Mouse (Mus musculus) intestine, postnatal 0 days (tissue): Measurements from ENCODE around the gene Scrt2. TPM values are rescaled to one million over a fixed set of nuclear protein-coding genes. Genes with fewer than 3 reads are reported as not detected.

ENCODE experiments used
- ATAC-seq: fragments of 200-750 bp; cut with Nextera tagmentation; 2 replicates; pipeline ENCODE4 v1.8.0; 2017; ENCODE audit warnings: mild to moderate bottlenecking, moderate TSS enrichment, moderate library complexity
- H3K27ac ChIP-seq: fragments of 300-500 bp; sonication (generic); 2 replicates; pipeline ENCODE4 v1.5.1; 2014; ENCODE audit warnings: mild to moderate bottlenecking, low read depth, low read length, moderate library complexity
- H3K27me3 ChIP-seq: fragments of 300-500 bp; sonication (generic); replicated peaks from 2 replicates; pipeline ENCODE4 v1.6.1; 2014; ENCODE audit warnings: low read length, mixed read lengths; ENCODE audit not compliant: control insufficient read depth, insufficient read depth
- H3K36me3 ChIP-seq: fragments of 300-500 bp; sonication (generic); 2 replicates; pipeline ENCODE4 v1.6.1; 2014; ENCODE audit warnings: mild to moderate bottlenecking, moderate library complexity; ENCODE audit not compliant: control insufficient read depth, insufficient read depth
- H3K4me1 ChIP-seq: fragments of 300-500 bp; sonication (generic); replicated peaks from 2 replicates; pipeline ENCODE4 v1.6.1; 2014; ENCODE audit warnings: antibody characterized with exemption, low read length, mixed read lengths; ENCODE audit not compliant: control insufficient read depth, insufficient read depth
- H3K4me2 ChIP-seq: fragments of 300-500 bp; sonication (generic); replicated peaks from 2 replicates; pipeline ENCODE4 v1.6.1; 2014; ENCODE audit warnings: low read depth, mild to moderate bottlenecking, moderate library complexity
- H3K4me3 ChIP-seq: fragments of 300-500 bp; sonication (generic); 2 replicates; pipeline ENCODE4 v1.5.1; 2014; ENCODE audit warnings: low read depth, low read length
- H3K9ac ChIP-seq: fragments of 300-500 bp; sonication (generic); 2 replicates; pipeline ENCODE4 v1.6.1; 2014; ENCODE audit warnings: mild to moderate bottlenecking, low read depth, low read length
- H3K9me3 ChIP-seq: fragments of 300-500 bp; sonication (generic); 2 replicates; pipeline ENCODE4 v1.6.1; 2016; ENCODE audit warnings: mixed run types; ENCODE audit not compliant: control insufficient read depth
- CTCF ChIP-seq: sonication (generic); IDR thresholded peaks from 2 replicates; pipeline ENCODE4 v1.5.1; 2016; ENCODE audit warnings: low read depth, mild to moderate bottlenecking, control low read depth, antibody characterized with exemption, moderate library complexity
- WGBS: fragments of 180-500 bp; shearing (Covaris S2); extraction: QIAGEN DNeasy Blood & Tissue Kit; methylation state at CpG from one replicate; pipeline ENCODE4 v1.1.7; 2014; 5-methylcytosine and 5-hydroxymethylcytosine counted together
- polyA plus RNA-seq: library from polyadenylated mRNA; unstranded; fragments of >200 nt; fragmentation: Nextera tagmentation; extraction: Ambion mirVana; gene quantifications from 2 replicates; pipeline ENCODE4 v1.2.1, GENCODE M21; 2015

Scrt2 gene
- polyA plus RNA-seq, 1 experiment from 2014 or later = not detected

GRCm38 (mm10) chr2:152081641-152082448, 516 bp downstream of the Scrt2 start:
- peak overlapping the region; percentile 62 for H3K4me2 ChIP-seq
- no peak overlapping the region for H3K27ac ChIP-seq
- no peaks in the 10 kb centered on the region for H3K36me3 ChIP-seq
- H3K9ac ChIP-seq = no peak overlapping the region
- WGBS = under 1% methylated on average over 75 of the region's 81 CpGs
- TF ChIP-seq CTCF = no peak
- peak overlapping the region; percentile 28 for H3K4me3 ChIP-seq
- H3K4me1 ChIP-seq = no peaks in the 10 kb centered on the region
- ATAC-seq = peak; percentile 74
- H3K27me3 ChIP-seq = peaks cover 49% of the 10 kb centered on the region
- no peaks in the 10 kb centered on the region for H3K9me3 ChIP-seq

- Histone ChIP-seq H3K36me3 (no peaks in the 10 kb centered on the region), H3K27ac (no peak overlapping the region), H3K9me3 (no peaks in the 10 kb centered on the region), H3K4me3 (no peak overlapping the region), H3K4me2 (peak overlapping the region; percentile 62; the same call in 1 of the 2 replicates), H3K9ac (no peak overlapping the region), H3K4me1 (no peaks in the 10 kb centered on the region), H3K27me3 (peaks cover 49% of the 10 kb centered on the region)
- ATAC-seq = no peak
- TF ChIP-seq CTCF = no peak
- WGBS = 22% methylated on average over 7 of the region's 7 CpGs
Observed at GRCm38 (mm10) chr2:152082456-152083285, 1.3 kb downstream of the Scrt2 start.

- H3K9me3 ChIP-seq = no peaks in the 10 kb centered on the region
- TF ChIP-seq CTCF = no peak
- 63% methylated on average over 4 of the region's 4 CpGs for WGBS
- no peak overlapping the region for H3K9ac ChIP-seq
- H3K27me3 ChIP-seq = peaks cover 43% of the 10 kb centered on the region
- no peaks in the 10 kb centered on the region for H3K4me1 ChIP-seq
- no peak overlapping the region for H3K4me3 ChIP-seq
- no peak for ATAC-seq
- no peak overlapping the region for H3K27ac ChIP-seq
- H3K4me2 ChIP-seq = no peak overlapping the region
- H3K36me3 ChIP-seq = no peaks in the 10 kb centered on the region
Observed at GRCm38 (mm10) chr2:152083411-152083810, 2.1 kb downstream of the Scrt2 start.

GRCm38 (mm10) chr2:152084298-152084697, 3.0 kb downstream of the Scrt2 start:
- WGBS = 50% methylated on average over 6 of the region's 6 CpGs

GRCm38 (mm10) chr2:152085414-152085813, 4.1 kb downstream of the Scrt2 start:
- Histone ChIP-seq H3K4me2 (no peak overlapping the region), H3K4me1 (no peaks in the 10 kb centered on the region), H3K4me3 (no peak overlapping the region), H3K27me3 (peaks cover 36% of the 10 kb centered on the region), H3K36me3 (no peaks in the 10 kb centered on the region), H3K27ac (no peak overlapping the region), H3K9me3 (no peaks in the 10 kb centered on the region), H3K9ac (no peak overlapping the region)
- ATAC-seq = no peak
- whole genome bisulfite sequencing = 72% methylated on average over 6 of the region's 6 CpGs
- no peak for TF ChIP-seq CTCF

More at GRCm38 (mm10) chr2:152084298-152084697, 3.0 kb downstream of the Scrt2 start:
- H3K4me2 ChIP-seq = no peak overlapping the region
- no peak for ATAC-seq
- H3K9me3 ChIP-seq = no peaks in the 10 kb centered on the region
- H3K4me3 ChIP-seq = no peak overlapping the region
- no peak for TF ChIP-seq CTCF
- no peaks in the 10 kb centered on the region for H3K4me1 ChIP-seq
- peaks cover 41% of the 10 kb centered on the region for H3K27me3 ChIP-seq
- H3K9ac ChIP-seq = no peak overlapping the region
- H3K36me3 ChIP-seq = no peaks in the 10 kb centered on the region
- H3K27ac ChIP-seq = no peak overlapping the region

GRCm38 (mm10) chr2:152086451-152086850, 5.1 kb downstream of the Scrt2 start:
- H3K9ac ChIP-seq = no peak overlapping the region
- 56% methylated on average over 6 of the region's 6 CpGs for WGBS
- no peaks in the 10 kb centered on the region for H3K9me3 ChIP-seq
- no peaks in the 10 kb centered on the region for H3K4me1 ChIP-seq
- no peaks in the 10 kb centered on the region for H3K36me3 ChIP-seq
- H3K4me2 ChIP-seq = no peak overlapping the region
- no peak for ATAC-seq
- no peak overlapping the region for H3K4me3 ChIP-seq
- H3K27ac ChIP-seq = no peak overlapping the region
- peak; percentile 15; the same call in 1 of the 2 replicates for TF ChIP-seq CTCF
- H3K27me3 ChIP-seq = peaks cover 37% of the 10 kb centered on the region
